ENCODE assay signal across 28 mouse cellular contexts in the genomic region with DNA sequence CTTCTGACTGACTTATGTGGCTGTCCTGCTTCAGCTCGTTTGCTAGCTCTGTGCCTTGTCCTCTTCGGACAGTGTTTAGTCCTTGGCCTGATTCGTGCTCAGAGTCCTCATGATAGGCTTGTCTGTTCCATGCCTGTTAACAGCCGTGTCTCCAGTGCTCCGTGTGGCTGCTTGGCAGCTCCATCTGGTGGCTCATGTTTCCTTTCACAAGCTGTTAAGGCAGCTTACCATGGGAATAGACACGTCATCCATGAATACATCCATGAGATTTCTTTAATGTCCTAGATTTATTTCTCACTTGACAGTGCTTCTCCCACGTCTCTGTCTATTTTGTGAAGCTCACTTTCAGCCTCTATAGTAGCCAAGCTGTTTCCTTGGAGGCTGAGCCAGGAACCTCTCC. TPM values are rescaled to one million over a fixed set of nuclear protein-coding genes. Genes with fewer than 3 reads are reported as not detected.
DNase-seq lines count a peak whose midpoint lies in the region.
"Had no signal": no experiment of that assay in that cellular context is flagged by ENCODE, and none has a peak within 500 bp of the region (broad histone marks: within the 10 kb centered on the region; RNA-seq: fewer than 3 reads in every experiment).

No protein-coding gene starts in this region.

- peak; percentile 27 to 43 for DNase-seq in frontal cortex, adult 2 months (ENCODE audit: extremely low spot score in 1 of 2, low spot score in 1 of 2)
- no peak for DNase-seq in frontal cortex, postnatal 25 days (ENCODE audit: low spot score in 2 of 2)
- DNase-seq in layer of hippocampus, adult 9-11 months: peak; percentile 62
- no peak for DNase-seq in layer of hippocampus, postnatal 10 days (ENCODE audit: low spot score in 2 of 2)
- DNase-seq in right cerebral cortex, adult 18-20 months: peak; percentile 21
- no peak for DNase-seq in right cerebral cortex, adult 2 months (ENCODE audit: low spot score in 2 of 2)
- no peak for DNase-seq in gastrocnemius, adult 18-20 months (ENCODE audit: low spot score)
- DNase-seq: adrenal gland, postnatal 25 days; cerebellum, adult 11 months; cerebellum, adult 9-11 months; gastrocnemius, postnatal 25 days; heart, adult 18-20 months; heart, postnatal 10 days; kidney, adult 18-20 months; kidney, postnatal 4 days; liver, postnatal 0 days; lung, postnatal 10 days had no signal

RNA-seq across cellular contexts. Expression of gene Med28, which starts 10.0 kb away (rescaled TPM):
- polyA plus RNA-seq in frontal cortex, adult 2 months (2012; rRNA removed): 121 and 124 TPM in 2 replicates
- total RNA-seq in layer of hippocampus, postnatal 10 days (2021): 10 to 100 TPM; 80.0 to 83.5 TPM
- 10 to 100 TPM; 52.4 to 57.1 TPM for total RNA-seq in gastrocnemius, adult 18-20 months (2021)

RNA-seq across cellular contexts. Expression of gene Lap3, which starts 16.9 kb away (rescaled TPM):
- 48.4 and 58.8 TPM in 2 replicates for polyA plus RNA-seq in frontal cortex, adult 2 months (2012; rRNA removed)
- total RNA-seq in layer of hippocampus, postnatal 10 days (2021): 10 to 100 TPM; 48.2 to 51.6 TPM
- total RNA-seq in gastrocnemius, adult 18-20 months (2021): 10 to 100 TPM; 57.6 to 59.3 TPM

RNA-seq across cellular contexts. Expression of gene Clrn2, which starts 56.5 kb away (rescaled TPM):
- 0.34 and 0.48 TPM in 2 replicates for polyA plus RNA-seq in frontal cortex, adult 2 months (2012; rRNA removed)
- not detected for total RNA-seq in layer of hippocampus, postnatal 10 days (2021)
- total RNA-seq in gastrocnemius, adult 18-20 months (2021): not detected
- total RNA-seq: adrenal gland, postnatal 25 days; common myeloid progenitor, adult 5-6 weeks; ES-E14; gastrocnemius, postnatal 25 days; heart, adult 18-20 months; heart, postnatal 10 days; megakaryocyte progenitor cell, adult 5-6 weeks; monocyte, adult 5-6 weeks had no signal
- polyA plus RNA-seq: embryonic facial prominence, embryonic 10.5 days; heart, embryonic 12.5 days; kidney, embryonic 16.5 days; liver, embryonic 11.5 days; liver, postnatal 0 days; neural tube, embryonic 11.5 days; stomach, postnatal 0 days; urinary bladder, adult 2 months had no signal

Comparison
In these comparisons a context has a peak if more than half of its experiments do, and no peak if none do; other contexts are left out.
1. DNase-seq: peak in frontal cortex, adult 2 months (2 of 2), layer of hippocampus, adult 9-11 months (single experiment) and right cerebral cortex, adult 18-20 months (single experiment); none in frontal cortex, postnatal 25 days (0 of 2), layer of hippocampus, postnatal 10 days (0 of 2), right cerebral cortex, adult 2 months (0 of 2) and gastrocnemius, adult 18-20 months (single experiment).